Mouse (Mus musculus): ENCODE data around the gene Cobl.

Gene Cobl

GRCm38 (mm10) chr11:12273726-12274125 is 191.0 kb downstream of the Cobl start:
- Histone ChIP-seq H3K27me3 (ENCODE audit: control insufficient read depth, insufficient read depth, low read length, poor library complexity, severe bottlenecking) (no peaks in the 10 kb centered on the region), H3K36me3 (ENCODE audit: control insufficient read depth, insufficient read depth, low read length, poor library complexity, severe bottlenecking) (no peaks in the 10 kb centered on the region)
- no peak for DNase-seq (ENCODE audit: low read depth, low spot score)

GRCm38 (mm10) chr11:12258411-12258810 is 206.3 kb downstream of the Cobl start:
- no peaks in the 10 kb centered on the region for H3K36me3 ChIP-seq (ENCODE audit: control insufficient read depth, insufficient read depth, low read length, poor library complexity, severe bottlenecking)
- DNase-seq (ENCODE audit: low read depth, low spot score) = no peak
- H3K27me3 ChIP-seq (ENCODE audit: control insufficient read depth, insufficient read depth, low read length, poor library complexity, severe bottlenecking) = no peaks in the 10 kb centered on the region

GRCm38 (mm10) chr11:12257324-12258118 is 207.2 kb downstream of the Cobl start:
- no peak for DNase-seq (ENCODE audit: low read depth, low spot score)
- H3K27me3 ChIP-seq (ENCODE audit: control insufficient read depth, insufficient read depth, low read length, poor library complexity, severe bottlenecking) = no peaks in the 10 kb centered on the region
- H3K36me3 ChIP-seq (ENCODE audit: control insufficient read depth, insufficient read depth, low read length, poor library complexity, severe bottlenecking) = no peaks in the 10 kb centered on the region

GRCm38 (mm10) chr11:12245327-12245915 is 219.3 kb downstream of the Cobl start:
- Histone ChIP-seq H3K27me3 (ENCODE audit: control insufficient read depth, insufficient read depth, low read length, poor library complexity, severe bottlenecking) (no peaks in the 10 kb centered on the region), H3K36me3 (ENCODE audit: control insufficient read depth, insufficient read depth, low read length, poor library complexity, severe bottlenecking) (no peaks in the 10 kb centered on the region)
- no peak for DNase-seq (ENCODE audit: low read depth, low spot score)

DNA sequence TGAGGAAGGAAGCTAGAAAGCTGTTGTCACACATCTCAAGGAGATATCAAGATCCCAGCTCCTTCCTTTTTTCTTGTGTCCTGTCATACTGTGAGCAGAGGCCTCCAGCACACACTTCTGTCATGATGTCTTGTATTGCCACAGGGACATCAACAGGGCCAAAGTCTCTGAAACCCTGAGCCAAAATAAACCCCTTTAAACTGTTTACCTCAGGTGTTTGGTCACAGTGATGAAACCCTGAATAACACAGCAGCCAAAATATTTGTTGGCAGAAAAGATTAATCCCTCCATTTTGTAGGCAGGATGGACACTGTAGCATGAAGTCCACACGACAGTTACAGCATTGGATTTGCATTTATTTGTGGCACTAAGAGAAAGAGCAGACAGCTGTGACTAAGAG is 228.4 kb downstream of the Cobl start:
- DNase-seq (ENCODE audit: low read depth, low spot score) = no peak
- Histone ChIP-seq H3K27me3 (ENCODE audit: control insufficient read depth, insufficient read depth, low read length, poor library complexity, severe bottlenecking) (no peaks in the 10 kb centered on the region), H3K36me3 (ENCODE audit: control insufficient read depth, insufficient read depth, low read length, poor library complexity, severe bottlenecking) (no peaks in the 10 kb centered on the region)

GRCm38 (mm10) chr11:12234876-12235275 is 229.9 kb downstream of the Cobl start:
- H3K27me3 ChIP-seq (ENCODE audit: control insufficient read depth, insufficient read depth, low read length, poor library complexity, severe bottlenecking) = no peaks in the 10 kb centered on the region
- H3K36me3 ChIP-seq (ENCODE audit: control insufficient read depth, insufficient read depth, low read length, poor library complexity, severe bottlenecking) = no peaks in the 10 kb centered on the region
- DNase-seq (ENCODE audit: low read depth, low spot score) = no peak

GRCm38 (mm10) chr11:12234126-12234525 is 230.6 kb downstream of the Cobl start:
- no peaks in the 10 kb centered on the region for H3K27me3 ChIP-seq (ENCODE audit: control insufficient read depth, insufficient read depth, low read length, poor library complexity, severe bottlenecking)
- H3K36me3 ChIP-seq (ENCODE audit: control insufficient read depth, insufficient read depth, low read length, poor library complexity, severe bottlenecking) = no peaks in the 10 kb centered on the region
- DNase-seq (ENCODE audit: low read depth, low spot score) = no peak

- Histone ChIP-seq H3K36me3 (ENCODE audit: control insufficient read depth, insufficient read depth, low read length, poor library complexity, severe bottlenecking) (no peaks in the 10 kb centered on the region), H3K27me3 (ENCODE audit: control insufficient read depth, insufficient read depth, low read length, poor library complexity, severe bottlenecking) (no peaks in the 10 kb centered on the region)
- DNase-seq (ENCODE audit: low read depth, low spot score) = no peak
These were observed 232.0 kb downstream of the Cobl start for GRCm38 (mm10) chr11:12232743-12233125.

GRCm38 (mm10) chr11:12232041-12232742 is 232.6 kb downstream of the Cobl start:
- Histone ChIP-seq H3K36me3 (ENCODE audit: control insufficient read depth, insufficient read depth, low read length, poor library complexity, severe bottlenecking) (no peaks in the 10 kb centered on the region), H3K27me3 (ENCODE audit: control insufficient read depth, insufficient read depth, low read length, poor library complexity, severe bottlenecking) (no peaks in the 10 kb centered on the region)
- no peak for DNase-seq (ENCODE audit: low read depth, low spot score)

GRCm38 (mm10) chr11:12231481-12232035 is 233.2 kb downstream of the Cobl start:
- Histone ChIP-seq H3K27me3 (ENCODE audit: control insufficient read depth, insufficient read depth, low read length, poor library complexity, severe bottlenecking) (no peaks in the 10 kb centered on the region), H3K36me3 (ENCODE audit: control insufficient read depth, insufficient read depth, low read length, poor library complexity, severe bottlenecking) (no peaks in the 10 kb centered on the region)
- DNase-seq (ENCODE audit: low read depth, low spot score) = no peak

- no peak for DNase-seq (ENCODE audit: low read depth, low spot score)
- no peaks in the 10 kb centered on the region for H3K27me3 ChIP-seq (ENCODE audit: control insufficient read depth, insufficient read depth, low read length, poor library complexity, severe bottlenecking)
These were observed 235.3 kb downstream of the Cobl start for GRCm38 (mm10) chr11:12229411-12229810.

GRCm38 (mm10) chr11:12227343-12227742 is 237.4 kb downstream of the Cobl start:
- no peak for DNase-seq (ENCODE audit: low read depth, low spot score)
- no peaks in the 10 kb centered on the region for H3K27me3 ChIP-seq (ENCODE audit: control insufficient read depth, insufficient read depth, low read length, poor library complexity, severe bottlenecking)
- H3K36me3 ChIP-seq (ENCODE audit: control insufficient read depth, insufficient read depth, low read length, poor library complexity, severe bottlenecking) = no peaks in the 10 kb centered on the region

More at GRCm38 (mm10) chr11:12229411-12229810, 235.3 kb downstream of the Cobl start:
- H3K36me3 ChIP-seq (ENCODE audit: control insufficient read depth, insufficient read depth, low read length, poor library complexity, severe bottlenecking) = no peaks in the 10 kb centered on the region

DNA sequence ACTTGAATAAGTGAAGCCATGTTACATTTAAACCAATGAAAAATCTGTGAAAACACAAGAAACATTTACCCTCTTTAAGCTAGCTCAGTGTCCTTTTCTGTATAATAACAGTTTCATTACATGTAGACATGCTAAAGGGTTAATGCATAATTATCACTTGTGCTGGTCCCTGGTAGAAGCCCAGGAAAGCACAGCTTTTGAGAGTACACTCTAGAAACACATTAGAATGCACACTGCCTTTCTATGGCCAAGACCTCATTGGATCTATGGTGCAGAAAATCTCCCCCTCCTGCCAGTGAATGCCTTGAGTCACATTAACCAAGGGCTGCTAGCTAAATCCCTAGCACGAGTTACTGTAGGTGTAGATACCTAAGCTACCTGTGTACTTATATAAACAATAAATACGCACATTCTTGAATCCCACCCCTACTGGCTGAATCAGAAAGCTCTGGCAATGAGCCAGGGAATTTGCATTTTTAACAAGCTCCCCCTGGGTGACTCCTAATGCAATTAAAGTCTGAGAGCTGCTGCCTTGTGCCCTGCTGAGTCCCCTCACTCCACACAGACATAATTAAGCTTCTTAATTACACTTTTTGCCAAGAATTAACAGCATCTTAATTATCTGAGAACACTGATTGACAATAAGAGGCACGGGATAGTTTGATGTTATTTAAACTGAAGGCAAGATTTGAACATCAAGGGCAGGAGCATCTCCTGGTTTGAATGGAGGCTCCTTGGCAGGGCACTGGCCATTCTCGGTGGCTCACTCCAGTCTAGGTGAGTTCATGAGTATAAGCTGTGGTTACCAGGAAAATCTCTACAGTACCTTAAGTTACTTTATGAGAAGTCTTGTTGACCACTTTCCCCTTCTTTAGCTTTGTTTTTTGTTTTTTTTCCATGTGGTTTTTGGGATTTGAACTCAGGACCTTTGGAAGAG is 244.9 kb downstream of the Cobl start:
- DNase-seq (ENCODE audit: low read depth, low spot score) = no peak
- Histone ChIP-seq H3K36me3 (ENCODE audit: control insufficient read depth, insufficient read depth, low read length, poor library complexity, severe bottlenecking) (no peaks in the 10 kb centered on the region), H3K27me3 (ENCODE audit: control insufficient read depth, insufficient read depth, low read length, poor library complexity, severe bottlenecking) (no peaks in the 10 kb centered on the region)

- no peaks in the 10 kb centered on the region for H3K27me3 ChIP-seq (ENCODE audit: control insufficient read depth, insufficient read depth, low read length, poor library complexity, severe bottlenecking)
- DNase-seq (ENCODE audit: low read depth, low spot score) = no peak
- no peaks in the 10 kb centered on the region for H3K36me3 ChIP-seq (ENCODE audit: control insufficient read depth, insufficient read depth, low read length, poor library complexity, severe bottlenecking)
These were observed 247.9 kb downstream of the Cobl start for GRCm38 (mm10) chr11:12216897-12217296.

Data from splenic B cell, adult 2 months (primary cell).